Mouse (Mus musculus): ENCODE data around the gene Ripk4. TPM values are rescaled to one million over a fixed set of nuclear protein-coding genes. Genes with fewer than 3 reads are reported as not detected.

Ripk4 gene
- under 1 TPM; 0.24 to 0.99 TPM for polyA plus RNA-seq (2017; shearing (Covaris generic))

DNA sequence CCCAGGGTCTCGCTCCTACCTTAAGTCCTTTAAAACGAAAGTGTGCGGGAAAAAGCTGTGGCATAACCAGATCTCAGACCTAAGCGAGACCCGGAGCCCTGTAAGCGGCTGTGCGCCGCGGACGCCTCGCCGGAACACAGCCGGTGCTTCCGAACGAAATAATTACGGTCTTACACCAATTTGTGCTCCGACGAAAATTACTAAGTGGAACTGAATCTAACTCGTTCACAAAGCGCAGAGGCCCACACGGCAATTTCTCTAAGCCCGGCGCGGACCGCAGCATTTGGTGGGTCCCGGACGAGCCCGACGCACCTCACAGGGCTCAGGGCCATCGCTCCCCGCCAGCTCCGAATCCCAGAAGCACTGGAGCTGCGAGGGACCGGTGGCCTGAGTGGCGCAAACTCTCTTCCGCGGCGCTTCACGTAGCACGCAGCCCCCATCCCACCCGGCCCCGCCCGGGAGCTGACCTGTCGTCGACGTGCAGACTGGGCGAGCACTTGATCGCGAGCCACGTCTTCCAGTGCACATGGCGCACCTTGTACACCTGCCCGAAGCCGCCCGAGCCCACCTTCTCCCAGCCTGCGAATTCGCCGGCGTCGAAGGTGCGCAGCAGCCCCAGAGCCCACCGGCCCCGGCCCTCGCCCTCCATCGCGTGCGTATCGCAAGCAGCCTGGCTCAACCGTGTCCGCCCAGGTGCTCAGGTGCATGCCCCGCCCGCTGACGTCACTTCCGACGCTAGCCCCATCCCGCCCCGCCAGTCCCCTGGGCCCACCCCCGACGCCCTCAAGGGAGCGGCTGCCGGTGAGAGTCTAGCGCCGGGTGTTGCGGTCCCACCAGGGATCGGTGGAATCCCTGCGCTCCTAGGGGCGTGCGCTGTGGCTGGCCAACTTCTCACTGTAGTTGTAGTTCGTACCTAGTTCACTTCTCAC is at the start of gene Ripk4:
Gene Ripk4 (minus strand): TSS at position 727 of the 929 bp plus-strand sequence.

Other genes with a start within 250 kb of the Ripk4 start
- gene Fam3b, start 249.0 kb downstream of the Ripk4 start, polyA plus RNA-seq (2017; shearing (Covaris generic)) = 1 to 10 TPM; 1.1 to 3.7 TPM
- gene Tmprss2, start 152.6 kb downstream of the Ripk4 start, polyA plus RNA-seq (2017; shearing (Covaris generic)) = 1 to 10 TPM; 1.1 to 1.3 TPM
- gene Prdm15, start 88.1 kb upstream of the Ripk4 start, polyA plus RNA-seq (2017; shearing (Covaris generic)) = 10 to 100 TPM; 21.9 to 45.7 TPM
- 10 to 100 TPM; 13.8 to 14.4 TPM for gene C2cd2, start 198.8 kb upstream of the Ripk4 start, polyA plus RNA-seq (2017; shearing (Covaris generic))
- gene Zbtb21, start 198.8 kb upstream of the Ripk4 start, polyA plus RNA-seq (2017; shearing (Covaris generic)) = 10 to 100 TPM; 12.5 to 18.2 TPM
- 10 to 100 TPM; 29.5 to 38.7 TPM for gene B230307C23Rik, start 233.5 kb upstream of the Ripk4 start, polyA plus RNA-seq (2017; shearing (Covaris generic))